Mouse (Mus musculus): ENCODE data around the gene Gm11020. TPM values are rescaled to one million over a fixed set of nuclear protein-coding genes. Genes with fewer than 3 reads are reported as not detected.

The Gm11020 gene
- polyA plus RNA-seq, 1 experiment from 2014 or later = not detected

- H3K9ac ChIP-seq (ENCODE audit: low read depth, low read length) = peak overlapping the region; percentile 73
- H3K9me3 ChIP-seq (replicated peaks; ENCODE audit: control insufficient read depth, low read length, poor library complexity, severe bottlenecking) = no peaks in the 10 kb centered on the region
- 0% methylated on average over 49 of the region's 54 CpGs for WGBS
- no peaks in the 10 kb centered on the region for H3K27me3 ChIP-seq (ENCODE audit: control insufficient read depth, insufficient read depth, low read depth, low read length)
- peak overlapping the region; percentile 86 for H3K4me2 ChIP-seq (ENCODE audit: low read length)
- H3K4me1 ChIP-seq (ENCODE audit: control insufficient read depth, insufficient read depth, low read length) = peaks cover 8% of the 10 kb centered on the region
- H3K4me3 ChIP-seq (ENCODE audit: low read depth, low read length) = peak overlapping the region; percentile 56
- peak; percentile 81 for ATAC-seq
- no peaks in the 10 kb centered on the region for H3K36me3 ChIP-seq (ENCODE audit: control insufficient read depth, insufficient read depth, low read length)
- H3K27ac ChIP-seq (ENCODE audit: low read length) = peak overlapping the region; percentile 19; the same call in 1 of the 2 replicates
Observed at GRCm38 (mm10) chr8:104340233-104341105, 19.1 kb downstream of the Gm11020 start.

- Histone ChIP-seq H3K9ac (ENCODE audit: low read depth, low read length) (peak overlapping the region; percentile 73), H3K4me2 (ENCODE audit: low read length) (peak overlapping the region; percentile 86), H3K27ac (ENCODE audit: low read length) (peak overlapping the region; percentile 19; the same call in 1 of the 2 replicates), H3K27me3 (ENCODE audit: control insufficient read depth, insufficient read depth, low read depth, low read length) (no peaks in the 10 kb centered on the region), H3K4me3 (ENCODE audit: low read depth, low read length) (peak overlapping the region; percentile 56), H3K4me1 (ENCODE audit: control insufficient read depth, insufficient read depth, low read length) (peaks cover 8% of the 10 kb centered on the region), H3K9me3 (replicated peaks; ENCODE audit: control insufficient read depth, low read length, poor library complexity, severe bottlenecking) (no peaks in the 10 kb centered on the region), H3K36me3 (ENCODE audit: control insufficient read depth, insufficient read depth, low read length) (no peaks in the 10 kb centered on the region)
- ATAC-seq = peak; percentile 70
- under 1% methylated on average over 20 of the region's 24 CpGs for WGBS
Observed at GRCm38 (mm10) chr8:104341106-104341561, 19.8 kb downstream of the Gm11020 start.

- H3K4me2 ChIP-seq (ENCODE audit: low read length) = peak overlapping the region; percentile 86
- 51% methylated on average over 6 of the region's 6 CpGs for WGBS
- H3K36me3 ChIP-seq (ENCODE audit: control insufficient read depth, insufficient read depth, low read length) = no peaks in the 10 kb centered on the region
- peak; percentile 13; the same call in 1 of the 2 replicates for ATAC-seq
- peaks cover 8% of the 10 kb centered on the region for H3K4me1 ChIP-seq (ENCODE audit: control insufficient read depth, insufficient read depth, low read length)
- H3K27me3 ChIP-seq (ENCODE audit: control insufficient read depth, insufficient read depth, low read depth, low read length) = no peaks in the 10 kb centered on the region
- no peak overlapping the region for H3K27ac ChIP-seq (ENCODE audit: low read length)
- no peaks in the 10 kb centered on the region for H3K9me3 ChIP-seq (replicated peaks; ENCODE audit: control insufficient read depth, low read length, poor library complexity, severe bottlenecking)
- peak overlapping the region; percentile 56; the same call in 1 of the 2 replicates for H3K4me3 ChIP-seq (ENCODE audit: low read depth, low read length)
- no peak overlapping the region for H3K9ac ChIP-seq (ENCODE audit: low read depth, low read length)
Observed at GRCm38 (mm10) chr8:104341678-104342077, 20.3 kb downstream of the Gm11020 start.

GRCm38 (mm10) chr8:104342426-104342825 is 21.1 kb downstream of the Gm11020 start:
- 83% methylated on average over 5 of the region's 5 CpGs for WGBS
- H3K27ac ChIP-seq (ENCODE audit: low read length) = no peak overlapping the region
- H3K4me1 ChIP-seq (ENCODE audit: control insufficient read depth, insufficient read depth, low read length) = peaks cover 8% of the 10 kb centered on the region
- no peak overlapping the region for H3K4me2 ChIP-seq (ENCODE audit: low read length)
- no peaks in the 10 kb centered on the region for H3K36me3 ChIP-seq (ENCODE audit: control insufficient read depth, insufficient read depth, low read length)
- no peak overlapping the region for H3K4me3 ChIP-seq (ENCODE audit: low read depth, low read length)
- H3K27me3 ChIP-seq (ENCODE audit: control insufficient read depth, insufficient read depth, low read depth, low read length) = no peaks in the 10 kb centered on the region
- no peak for ATAC-seq
- H3K9me3 ChIP-seq (replicated peaks; ENCODE audit: control insufficient read depth, low read length, poor library complexity, severe bottlenecking) = no peaks in the 10 kb centered on the region
- H3K9ac ChIP-seq (ENCODE audit: low read depth, low read length) = no peak overlapping the region

GRCm38 (mm10) chr8:104343957-104344356 is 22.6 kb downstream of the Gm11020 start:
- ATAC-seq = peak; percentile 57; the same call in 1 of the 2 replicates
- WGBS = 9% methylated on average over 7 of the region's 7 CpGs
- no peak overlapping the region for H3K4me2 ChIP-seq (ENCODE audit: low read length)
- H3K36me3 ChIP-seq (ENCODE audit: control insufficient read depth, insufficient read depth, low read length) = 0 out of 2 replicates have a peak, but pooled peaks cover 3% of the 10 kb centered on the region
- no peaks in the 10 kb centered on the region for H3K27me3 ChIP-seq (ENCODE audit: control insufficient read depth, insufficient read depth, low read depth, low read length)
- no peak overlapping the region for H3K27ac ChIP-seq (ENCODE audit: low read length)
- no peaks in the 10 kb centered on the region for H3K9me3 ChIP-seq (replicated peaks; ENCODE audit: control insufficient read depth, low read length, poor library complexity, severe bottlenecking)
- H3K9ac ChIP-seq (ENCODE audit: low read depth, low read length) = no peak overlapping the region
- no peak overlapping the region for H3K4me3 ChIP-seq (ENCODE audit: low read depth, low read length)
- peaks cover 8% of the 10 kb centered on the region for H3K4me1 ChIP-seq (ENCODE audit: control insufficient read depth, insufficient read depth, low read length)

- no peak for ATAC-seq
- no peak overlapping the region for H3K27ac ChIP-seq (ENCODE audit: low read length)
- peaks cover 7% of the 10 kb centered on the region for H3K4me1 ChIP-seq (ENCODE audit: control insufficient read depth, insufficient read depth, low read length)
- H3K9me3 ChIP-seq (replicated peaks; ENCODE audit: control insufficient read depth, low read length, poor library complexity, severe bottlenecking) = no peaks in the 10 kb centered on the region
- 0 out of 2 replicates have a peak, but pooled peaks cover 3% of the 10 kb centered on the region for H3K36me3 ChIP-seq (ENCODE audit: control insufficient read depth, insufficient read depth, low read length)
- H3K27me3 ChIP-seq (ENCODE audit: control insufficient read depth, insufficient read depth, low read depth, low read length) = no peaks in the 10 kb centered on the region
- WGBS = 83% methylated on average over 5 of the region's 5 CpGs
- H3K4me3 ChIP-seq (ENCODE audit: low read depth, low read length) = no peak overlapping the region
- no peak overlapping the region for H3K4me2 ChIP-seq (ENCODE audit: low read length)
- no peak overlapping the region for H3K9ac ChIP-seq (ENCODE audit: low read depth, low read length)
Observed at GRCm38 (mm10) chr8:104344622-104345021, 23.3 kb downstream of the Gm11020 start.

GRCm38 (mm10) chr8:104346706-104347105 is 25.3 kb downstream of the Gm11020 start:
- 56% methylated on average over 12 of the region's 12 CpGs for WGBS
- H3K4me2 ChIP-seq (ENCODE audit: low read length) = no peak overlapping the region
- H3K27me3 ChIP-seq (ENCODE audit: control insufficient read depth, insufficient read depth, low read depth, low read length) = no peaks in the 10 kb centered on the region
- no peak overlapping the region for H3K9ac ChIP-seq (ENCODE audit: low read depth, low read length)
- H3K27ac ChIP-seq (ENCODE audit: low read length) = no peak overlapping the region
- H3K36me3 ChIP-seq (ENCODE audit: control insufficient read depth, insufficient read depth, low read length) = 0 out of 2 replicates have a peak, but pooled peaks cover 3% of the 10 kb centered on the region
- no peaks in the 10 kb centered on the region; the same call in 1 of the 2 replicates for H3K4me1 ChIP-seq (ENCODE audit: control insufficient read depth, insufficient read depth, low read length)
- H3K9me3 ChIP-seq (replicated peaks; ENCODE audit: control insufficient read depth, low read length, poor library complexity, severe bottlenecking) = no peaks in the 10 kb centered on the region
- H3K4me3 ChIP-seq (ENCODE audit: low read depth, low read length) = no peak overlapping the region
- ATAC-seq = no peak

- Histone ChIP-seq H3K4me1 (ENCODE audit: control insufficient read depth, insufficient read depth, low read length) (no peaks in the 10 kb centered on the region), H3K27ac (ENCODE audit: low read length) (no peak overlapping the region), H3K36me3 (ENCODE audit: control insufficient read depth, insufficient read depth, low read length) (0 out of 2 replicates have a peak, but pooled peaks cover 3% of the 10 kb centered on the region), H3K4me3 (ENCODE audit: low read depth, low read length) (no peak overlapping the region), H3K27me3 (ENCODE audit: control insufficient read depth, insufficient read depth, low read depth, low read length) (no peaks in the 10 kb centered on the region), H3K9me3 (replicated peaks; ENCODE audit: control insufficient read depth, low read length, poor library complexity, severe bottlenecking) (no peaks in the 10 kb centered on the region), H3K9ac (ENCODE audit: low read depth, low read length) (no peak overlapping the region), H3K4me2 (ENCODE audit: low read length) (no peak overlapping the region)
- ATAC-seq = no peak
- 84% methylated on average over 5 of the region's 5 CpGs for WGBS
Observed at GRCm38 (mm10) chr8:104348971-104349370, 27.6 kb downstream of the Gm11020 start.

GRCm38 (mm10) chr8:104350047-104350446 is 28.7 kb downstream of the Gm11020 start:
- 87% methylated on average over 13 of the region's 13 CpGs for WGBS
- H3K27ac ChIP-seq (ENCODE audit: low read length) = no peak overlapping the region

More at GRCm38 (mm10) chr8:104350047-104350446, 28.7 kb downstream of the Gm11020 start:
- Histone ChIP-seq H3K27me3 (ENCODE audit: control insufficient read depth, insufficient read depth, low read depth, low read length) (no peaks in the 10 kb centered on the region), H3K4me1 (ENCODE audit: control insufficient read depth, insufficient read depth, low read length) (no peaks in the 10 kb centered on the region), H3K4me3 (ENCODE audit: low read depth, low read length) (no peak overlapping the region), H3K9ac (ENCODE audit: low read depth, low read length) (no peak overlapping the region), H3K36me3 (ENCODE audit: control insufficient read depth, insufficient read depth, low read length) (peaks cover 6% of the 10 kb centered on the region; the same call in 1 of the 2 replicates), H3K4me2 (ENCODE audit: low read length) (no peak overlapping the region), H3K9me3 (replicated peaks; ENCODE audit: control insufficient read depth, low read length, poor library complexity, severe bottlenecking) (no peaks in the 10 kb centered on the region)
- no peak for ATAC-seq

All from midbrain, embryonic 16.5 days (tissue).